Mouse (Mus musculus): ENCODE results near the gene Gmcl1. TPM values are rescaled to one million over a fixed set of nuclear protein-coding genes. Genes with fewer than 3 reads are reported as not detected.
A peak's percentile ranks its signal among the peaks of the same experiment; 100 is the strongest.

The Gmcl1 gene
- total and polyA plus RNA-seq, 3 experiments, result 15.9 to 67.0 (median 21.5) TPM

DNA sequence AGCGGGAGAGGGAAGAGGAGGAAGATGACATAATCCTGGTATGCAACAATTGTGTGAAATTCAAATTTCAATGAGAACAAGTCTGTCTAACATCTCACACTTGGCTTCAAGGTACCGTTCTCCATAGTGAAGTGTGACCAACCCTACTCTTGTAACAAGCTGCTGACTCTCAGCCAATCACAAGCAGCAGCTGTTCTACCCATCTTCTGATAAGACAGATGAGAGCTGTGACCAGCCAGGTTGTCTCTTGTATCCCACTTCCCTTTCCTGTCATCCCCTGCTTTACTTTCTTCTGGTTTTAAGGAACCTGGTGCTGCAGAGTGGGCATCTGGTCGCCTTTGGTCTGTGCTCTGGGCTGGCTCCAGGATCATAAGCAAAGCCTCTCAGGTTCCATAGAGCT lies 34.3 kb upstream of the Gmcl1 start (continued):
- TF ChIP-seq USF2 (IDR thresholded peaks at IDR 0.05; ENCODE audit: borderline replicate concordance in 1 of 2, insufficient read depth in 1 of 2, low read depth in 1 of 2, low read length in 2 of 2) (no peak), CHD2 (IDR thresholded peaks at IDR 0.05; ENCODE audit: low read length) (no peak), MAFK (IDR thresholded peaks at IDR 0.05; ENCODE audit: borderline replicate concordance, low read depth, low read length) (no peak), POLR2AphosphoS5 (IDR thresholded peaks at IDR 0.05; ENCODE audit: borderline replicate concordance, low read depth, low read length) (no peak), JUND (IDR thresholded peaks at IDR 0.05; ENCODE audit: low read depth, low read length) (no peak), POLR2AphosphoS2 (IDR thresholded peaks at IDR 0.05; ENCODE audit: low read length) (no peak), SMC3 (IDR thresholded peaks at IDR 0.05; ENCODE audit: low read depth, low read length) (no peak), TAL1 (IDR thresholded peaks at IDR 0.05; ENCODE audit: low read length) (no peak), ZC3H11A (IDR thresholded peaks at IDR 0.05; ENCODE audit: low read depth, low read length) (no peak), ETS1 (IDR thresholded peaks at IDR 0.05; ENCODE audit: low read depth, low read length) (peak; percentile 50; the same call in 1 of the 2 replicates), MXI1 (IDR thresholded peaks at IDR 0.05; ENCODE audit: low read depth, low read length) (no peak), CHD1 (IDR thresholded peaks at IDR 0.05; ENCODE audit: low read depth, low read length) (no peak), POLR2A (IDR thresholded peaks at IDR 0.05; ENCODE audit: control insufficient read depth in 1 of 2, insufficient read depth in 1 of 2, low read depth in 1 of 2, low read length in 2 of 2, poor library complexity in 1 of 2) (no peak), MYC (IDR thresholded peaks at IDR 0.05; ENCODE audit: low read depth, low read length) (no peak), NELFE (IDR thresholded peaks at IDR 0.05; ENCODE audit: low read depth, low read length) (no peak), ZMIZ1 (IDR thresholded peaks at IDR 0.05; ENCODE audit: low read depth, low read length) (no peak), ZNF384 (IDR thresholded peaks at IDR 0.05; ENCODE audit: low read depth, low read length) (no peak), RCOR1 (IDR thresholded peaks at IDR 0.05; ENCODE audit: low read depth, low read length) (peak; percentile 35; the same call in 1 of the 2 replicates), UBTF (IDR thresholded peaks at IDR 0.05; ENCODE audit: borderline replicate concordance, insufficient read depth, low read depth, low read length) (no peak)

DNA sequence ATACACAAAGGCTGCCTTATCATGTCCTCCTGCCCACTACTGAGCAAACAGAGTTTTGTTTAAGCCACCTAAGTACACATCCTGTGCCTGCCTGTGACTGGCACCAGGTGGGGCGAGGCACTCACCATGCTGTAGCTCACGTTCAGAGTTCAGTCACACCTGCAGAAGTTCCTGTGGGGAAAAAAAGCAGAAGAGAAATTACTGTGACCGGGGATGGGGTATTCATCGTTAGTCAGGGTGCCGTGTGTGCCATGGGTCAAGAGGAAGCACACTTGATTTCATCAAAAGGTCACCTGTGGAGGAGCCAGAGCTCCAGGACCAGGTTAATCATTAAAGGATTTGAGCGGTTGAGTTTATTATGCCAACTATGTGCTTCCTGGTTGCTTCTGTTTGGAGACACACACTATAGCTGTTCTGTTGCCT lies 32.5 kb upstream of the Gmcl1 start:
- H3K27ac ChIP-seq (ENCODE audit: control insufficient read depth, low read depth, low read length), result no peak overlapping the region
- no peaks in the 10 kb centered on the region for H3K27me3 ChIP-seq (ENCODE audit: control insufficient read depth in 1 of 2, insufficient read depth in 2 of 2, low read length in 2 of 2)
- H3K4me3 ChIP-seq (ENCODE audit: control insufficient read depth in 1 of 2, insufficient read depth in 1 of 2, low read depth in 2 of 2, low read length in 2 of 2), result no peak overlapping the region
- no peaks in the 10 kb centered on the region for H3K79me2 ChIP-seq (ENCODE audit: control insufficient read depth, insufficient read depth, low read length, poor library complexity)
- peaks cover 3 to 8% of the 10 kb centered on the region in 2 experiments; a peak in 3 of 4 replicates for H3K4me1 ChIP-seq (ENCODE audit: control insufficient read depth in 1 of 2, insufficient read depth in 2 of 2, low read length in 2 of 2)
- H3K9me3 ChIP-seq (replicated peaks; ENCODE audit: insufficient read depth, low read length), result no peaks in the 10 kb centered on the region
- H3K9ac ChIP-seq (ENCODE audit: control insufficient read depth, low read depth, low read length, poor library complexity, severe bottlenecking), result no peak overlapping the region
- TF ChIP-seq POLR2A (IDR thresholded peaks at IDR 0.05; ENCODE audit: control insufficient read depth in 1 of 2, insufficient read depth in 1 of 2, low read depth in 1 of 2, low read length in 2 of 2, poor library complexity in 1 of 2) (no peak), CHD1 (IDR thresholded peaks at IDR 0.05; ENCODE audit: low read depth, low read length) (no peak), TBP (IDR thresholded peaks at IDR 0.05; ENCODE audit: low read depth, low read length) (no peak), MEF2A (IDR thresholded peaks at IDR 0.05; ENCODE audit: extremely low read depth, insufficient replicate concordance, low read depth, low read length, poor library complexity, severe bottlenecking) (no peak), CHD2 (IDR thresholded peaks at IDR 0.05; ENCODE audit: low read length) (no peak), RAD21 (IDR thresholded peaks at IDR 0.05; ENCODE audit: low read depth, low read length) (no peak), E2F4 (IDR thresholded peaks at IDR 0.05; ENCODE audit: borderline replicate concordance, low read depth, low read length) (no peak), ETS1 (IDR thresholded peaks at IDR 0.05; ENCODE audit: low read depth, low read length) (no peak), EP300 (IDR thresholded peaks at IDR 0.05; ENCODE audit: low read depth in 1 of 2, low read length in 2 of 2) (no peak), GABPA (IDR thresholded peaks at IDR 0.05; ENCODE audit: low read depth, low read length) (no peak), SIN3A (IDR thresholded peaks at IDR 0.05; ENCODE audit: low read length) (no peak), TAL1 (IDR thresholded peaks at IDR 0.05; ENCODE audit: low read length) (no peak), TCF12 (IDR thresholded peaks at IDR 0.05; ENCODE audit: low read depth, low read length) (no peak), MAZ (IDR thresholded peaks at IDR 0.05; ENCODE audit: low read depth, low read length) (no peak), ZMIZ1 (IDR thresholded peaks at IDR 0.05; ENCODE audit: low read depth, low read length) (no peak), USF1 (IDR thresholded peaks at IDR 0.05; ENCODE audit: low read depth, low read length) (no peak), HCFC1 (IDR thresholded peaks at IDR 0.05; ENCODE audit: low read depth, low read length) (no peak)
- H3K36me3 ChIP-seq (ENCODE audit: control insufficient read depth in 1 of 2, insufficient read depth in 2 of 2, low read length in 2 of 2), result peaks cover 1 to 2% of the 10 kb centered on the region in 2 experiments; a peak in 3 of 4 replicates
- DNase-seq (ENCODE audit: low read depth, low spot score), result no peak

All from MEL (cell line).